Mouse (Mus musculus) v-Abl transformed pro-B cells (cell line): ENCODE measurements around the gene Rdh14.

ENCODE experiments used
- in situ Hi-C, 2 experiments: fragments of 400-800 bp; cut with MboI; formaldehyde crosslinking; loops; one replicate each; pipeline ENCODE4 v1.15.1; 2025; ENCODE audit not compliant: unreplicated experiment in 2 of 2

Rdh14 gene

DNA sequence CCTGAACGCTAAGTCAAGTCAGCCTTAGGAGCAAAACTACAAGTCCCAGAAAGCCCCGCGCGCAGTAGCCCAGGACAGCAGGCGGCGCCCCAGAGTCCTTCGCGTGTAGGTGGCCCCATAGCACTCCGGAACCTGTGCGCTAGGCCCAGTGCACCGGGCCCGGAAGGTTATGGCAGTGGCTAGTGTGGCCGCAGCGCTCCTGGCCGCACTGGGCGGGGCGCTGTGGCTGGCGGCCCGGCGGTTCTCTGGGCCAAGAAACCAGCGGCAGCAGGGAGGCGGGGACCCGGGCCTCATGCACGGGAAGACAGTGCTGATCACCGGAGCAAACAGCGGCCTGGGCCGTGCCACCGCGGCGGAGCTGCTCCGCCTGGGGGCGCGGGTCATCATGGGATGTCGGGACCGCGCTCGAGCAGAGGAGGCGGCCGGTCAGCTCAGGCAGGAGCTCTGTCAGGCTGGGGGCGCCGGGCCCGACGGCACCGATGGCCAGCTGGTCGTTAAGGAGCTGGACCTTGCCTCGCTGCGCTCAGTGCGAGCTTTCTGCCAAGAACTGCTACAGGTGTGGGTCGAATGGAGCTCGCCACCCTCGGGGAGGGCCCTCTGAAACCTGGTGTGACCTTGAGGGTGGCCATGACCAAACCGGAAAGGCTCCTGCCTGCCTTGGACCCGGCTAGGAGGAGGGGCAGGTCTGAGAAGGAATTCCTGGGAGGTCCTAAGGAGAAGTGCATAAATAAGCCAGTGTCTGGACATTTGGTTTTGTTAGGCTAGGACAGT is at the start of gene Rdh14:
TSS of gene Rdh14 (plus strand) at position 102 of the 771 bp plus-strand sequence.
- in situ Hi-C loops, result loop anchor here (5.0 to 25.0 kb wide), 6 partner anchors 1354 to 1921 kb away; partner anchors contain the start of gene Laptm4a (in 2 of the 2)

DNA sequence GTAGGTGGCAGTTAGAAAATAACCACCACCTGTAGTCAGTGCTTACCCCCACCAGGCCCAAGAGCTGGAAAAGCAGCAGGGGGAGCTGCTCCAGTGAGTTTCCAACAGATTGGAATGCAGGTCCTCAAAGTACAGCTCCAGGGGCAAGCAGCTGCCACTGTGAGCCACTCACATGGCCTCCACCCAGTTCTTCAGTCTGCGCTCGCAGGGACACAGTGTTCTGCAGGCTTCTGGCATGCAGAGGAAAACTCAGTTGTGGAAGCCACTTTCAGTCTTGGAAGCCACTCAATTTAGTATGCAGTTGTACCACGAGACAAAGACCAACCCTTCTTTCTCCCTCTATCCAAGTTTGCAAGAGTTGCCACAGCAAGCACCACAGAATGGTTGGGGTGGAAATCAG is 39.9 kb upstream of the Rdh14 start:
- in situ Hi-C loops, result no loop called here

DNA sequence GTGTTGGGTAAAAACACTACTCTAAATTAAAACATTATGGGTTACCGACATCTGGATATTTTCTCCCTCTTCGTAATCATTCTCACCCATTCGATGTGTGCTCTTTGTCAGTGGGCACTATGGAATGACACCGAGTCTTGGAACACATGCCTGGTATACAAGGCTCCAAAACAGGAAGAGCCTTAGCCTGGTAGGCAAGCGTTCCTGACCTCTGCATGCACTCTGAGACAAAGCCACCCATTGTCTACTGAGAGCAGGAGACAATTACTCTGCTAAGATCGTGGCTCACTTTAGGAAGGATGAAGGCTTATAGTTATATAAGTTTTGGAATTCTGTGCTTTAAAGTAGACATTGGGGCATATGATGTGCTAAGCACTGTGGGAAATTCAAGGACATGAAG is 32.8 kb upstream of the Rdh14 start:
- in situ Hi-C loops, result no loop called here

DNA sequence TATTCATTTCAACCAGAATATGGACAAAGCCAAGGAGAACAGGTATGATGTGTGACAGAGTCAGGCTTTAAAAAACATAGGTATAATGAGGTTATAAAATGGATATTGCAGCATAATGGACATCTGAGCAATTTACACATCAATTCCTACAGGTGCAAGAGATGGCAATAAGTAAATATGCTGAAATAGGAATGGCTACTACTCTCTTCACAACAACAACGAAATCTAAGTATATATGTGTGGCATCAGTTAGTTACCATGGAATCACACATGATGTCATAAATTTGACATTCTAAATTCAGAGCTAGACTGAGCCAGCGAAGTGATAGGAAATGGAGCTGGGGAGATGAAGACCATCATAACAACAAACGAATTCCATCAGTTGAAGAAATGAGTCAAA is 20.9 kb upstream of the Rdh14 start, which contains the start of gene Nt5c1b:
TSS of gene Nt5c1b (plus strand) at position 301 of the 400 bp plus-strand sequence.
- in situ Hi-C loops, result no loop called here

DNA sequence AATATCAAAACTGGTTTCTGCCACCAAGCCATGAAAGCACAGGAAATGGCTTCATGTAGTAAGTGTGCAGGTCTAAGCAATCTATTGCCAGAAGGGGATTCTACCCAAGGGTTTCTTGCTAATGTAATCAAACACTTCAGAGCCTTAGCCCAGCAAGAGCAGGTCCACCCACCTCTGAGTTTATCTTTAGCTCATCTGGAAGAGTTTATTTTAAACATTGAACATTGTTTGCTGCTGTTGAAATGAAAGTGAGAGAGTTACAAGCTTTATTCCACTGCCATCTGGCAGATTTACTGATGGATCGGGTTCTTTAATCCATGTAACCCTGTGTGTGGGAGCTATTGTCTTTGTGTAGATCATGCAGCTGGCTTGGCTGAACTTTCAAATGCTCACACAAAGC is 10.2 kb downstream of the Rdh14 start:
- in situ Hi-C loops, result no loop called here

DNA sequence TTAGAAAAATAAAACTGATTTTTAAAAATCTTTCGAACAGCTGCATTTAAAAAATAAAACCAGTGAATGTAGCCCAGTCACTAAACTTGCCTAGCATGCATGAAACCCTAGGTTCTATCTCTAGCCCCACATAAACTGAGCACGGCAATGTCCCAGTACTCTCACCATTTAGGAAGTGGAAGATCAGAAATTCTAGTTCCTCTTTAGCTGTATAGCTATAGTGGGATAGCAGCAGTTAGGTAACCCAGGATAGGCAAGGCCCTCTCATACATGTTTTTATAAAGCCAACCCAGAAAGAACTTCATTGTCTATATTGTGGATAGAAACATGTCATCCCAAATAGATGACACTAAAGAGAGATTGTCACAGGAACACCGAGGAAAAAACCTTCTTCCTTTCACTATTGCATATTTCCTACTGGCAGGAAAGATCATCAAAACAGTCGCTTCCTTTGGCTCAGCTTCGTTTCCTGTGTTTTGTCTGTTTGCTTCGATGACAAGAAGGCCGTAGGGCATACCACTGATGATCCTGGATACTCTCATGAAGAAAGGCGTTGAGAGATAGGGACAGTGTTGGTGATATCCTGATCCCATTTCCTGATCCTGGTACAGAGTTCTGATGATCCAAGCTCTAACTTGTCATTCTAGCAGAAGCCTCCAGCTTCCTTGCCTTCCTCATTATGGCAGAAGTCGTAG is 12.0 kb downstream of the Rdh14 start:
- in situ Hi-C loops, result no loop called here

DNA sequence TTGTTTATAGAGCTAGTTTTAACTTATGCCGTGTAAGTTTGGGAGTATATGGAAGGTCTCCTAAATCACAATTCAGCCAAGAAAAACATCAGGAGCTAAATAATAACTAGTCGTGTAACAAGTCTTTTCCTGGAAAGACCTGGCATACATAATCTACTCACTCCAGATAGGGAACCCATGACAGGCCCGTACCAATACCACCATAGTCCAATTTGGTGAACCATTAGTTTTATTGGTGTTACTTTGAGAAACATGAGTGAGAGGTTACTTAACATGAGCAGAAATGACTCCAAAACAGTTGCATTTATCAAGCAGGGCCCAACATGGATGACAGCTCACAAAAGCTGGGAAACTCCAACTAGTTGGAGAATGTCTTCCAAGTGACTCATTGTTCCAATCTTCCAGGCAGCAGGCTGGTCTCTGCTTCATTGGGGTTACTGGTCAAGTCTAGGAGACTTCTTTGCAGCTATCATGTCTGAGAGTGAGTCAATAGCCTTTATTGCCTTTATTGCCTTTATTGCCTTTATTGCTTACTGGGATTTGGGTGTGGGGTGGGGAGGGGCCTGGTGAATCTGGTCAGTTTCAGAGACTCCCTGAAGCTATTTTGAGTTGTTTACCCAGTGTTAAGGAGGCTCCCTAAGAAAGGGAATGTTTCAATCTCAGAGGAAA is 20.1 kb downstream of the Rdh14 start:
- in situ Hi-C loops, result no loop called here

DNA sequence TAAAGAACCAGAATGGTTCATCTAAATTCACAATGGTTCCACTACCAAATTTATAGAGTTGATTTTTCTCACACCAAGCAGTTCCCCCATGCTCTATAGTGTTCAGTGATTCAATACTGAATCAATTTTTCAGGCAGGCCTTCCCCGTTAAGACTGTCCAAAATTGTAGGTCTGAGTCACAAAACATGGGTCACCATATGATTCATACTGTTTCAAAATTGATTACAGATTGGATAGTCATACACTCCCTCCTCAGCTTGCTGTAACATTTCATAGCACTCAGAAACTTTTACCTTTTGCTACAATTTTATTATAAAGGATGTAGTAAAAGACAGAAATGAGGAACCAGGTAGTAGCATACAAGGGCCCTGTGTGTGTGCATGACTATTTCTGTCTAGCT is 20.9 kb downstream of the Rdh14 start:
- in situ Hi-C loops, result no loop called here

DNA sequence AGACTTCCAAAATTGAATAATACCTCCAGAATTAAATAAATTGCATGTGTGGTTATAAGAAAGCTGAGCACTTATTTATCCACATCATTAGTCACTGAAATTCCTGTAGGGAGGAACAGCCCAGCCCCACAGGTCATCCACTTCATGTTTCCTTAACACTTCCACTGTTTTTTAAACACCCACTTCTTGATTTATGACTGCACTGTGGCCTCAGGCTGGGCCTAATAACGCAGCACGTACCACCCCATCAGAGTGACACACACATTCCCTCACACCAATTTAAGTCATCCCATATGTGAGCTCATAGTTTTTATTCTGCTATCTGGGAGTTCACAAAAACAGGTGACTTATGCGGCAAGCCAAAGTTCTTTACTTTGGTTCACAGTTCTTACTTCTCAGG is 31.8 kb downstream of the Rdh14 start:
- in situ Hi-C loops, result no loop called here

DNA sequence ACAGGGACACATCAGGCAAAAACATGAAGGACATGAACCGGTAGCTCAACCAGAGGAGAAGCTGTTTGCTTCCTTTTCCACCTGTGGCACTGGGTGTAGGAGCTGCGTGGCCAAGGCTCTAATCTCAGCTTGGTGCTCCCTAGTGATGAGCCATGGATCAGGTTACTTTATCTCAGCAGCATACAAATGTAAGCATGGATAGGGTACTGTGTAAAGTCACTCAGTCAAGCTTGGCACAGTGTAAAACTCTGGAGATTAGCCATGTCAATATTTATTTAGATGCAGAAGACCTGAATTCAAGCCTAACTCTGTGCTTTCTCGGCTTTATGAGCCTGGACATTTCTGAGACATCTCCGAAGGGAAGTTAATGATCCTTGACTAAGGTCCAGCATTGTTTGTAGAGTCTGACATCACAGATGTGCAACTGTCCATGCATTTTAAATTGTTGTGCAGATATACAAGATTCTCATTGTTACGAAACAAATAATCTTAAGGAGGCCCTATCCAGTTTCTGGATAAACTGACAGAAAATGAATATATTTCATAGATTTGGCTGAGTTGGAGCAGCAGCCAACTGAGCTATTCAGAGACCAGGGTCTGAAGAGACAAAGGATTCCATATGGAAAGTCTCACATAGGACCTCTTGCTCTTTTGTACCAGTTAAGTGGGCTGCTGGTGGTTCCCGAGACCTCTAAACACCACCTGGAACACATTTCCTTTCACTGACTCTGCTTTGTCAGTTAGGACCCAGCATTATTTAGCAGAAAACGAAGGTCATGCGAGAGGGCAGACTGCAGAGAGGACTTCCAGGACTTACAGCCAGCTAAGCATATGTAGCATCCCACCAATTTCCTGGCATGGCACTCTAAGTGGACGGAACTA is 35.7 kb downstream of the Rdh14 start:
- in situ Hi-C loops, result no loop called here

DNA sequence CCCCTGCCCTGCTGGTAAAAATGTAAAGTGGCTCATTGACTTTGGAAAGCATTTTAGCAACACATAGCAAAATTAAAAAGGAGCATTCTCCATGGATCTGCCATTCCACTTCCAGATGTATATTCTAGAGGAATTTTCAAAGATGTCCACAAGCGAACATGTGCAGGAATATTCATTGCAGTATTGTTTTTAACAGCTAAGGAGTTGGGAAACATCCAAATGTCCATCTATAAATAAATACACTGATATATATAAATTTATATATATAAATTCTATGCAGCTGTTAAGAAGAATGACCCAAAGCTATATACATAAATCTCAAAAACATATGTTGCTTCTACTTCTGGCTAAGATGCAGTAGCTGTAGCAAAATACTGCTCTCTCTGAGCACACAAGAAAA is 40.4 kb downstream of the Rdh14 start:
- in situ Hi-C loops, result no loop called here

DNA sequence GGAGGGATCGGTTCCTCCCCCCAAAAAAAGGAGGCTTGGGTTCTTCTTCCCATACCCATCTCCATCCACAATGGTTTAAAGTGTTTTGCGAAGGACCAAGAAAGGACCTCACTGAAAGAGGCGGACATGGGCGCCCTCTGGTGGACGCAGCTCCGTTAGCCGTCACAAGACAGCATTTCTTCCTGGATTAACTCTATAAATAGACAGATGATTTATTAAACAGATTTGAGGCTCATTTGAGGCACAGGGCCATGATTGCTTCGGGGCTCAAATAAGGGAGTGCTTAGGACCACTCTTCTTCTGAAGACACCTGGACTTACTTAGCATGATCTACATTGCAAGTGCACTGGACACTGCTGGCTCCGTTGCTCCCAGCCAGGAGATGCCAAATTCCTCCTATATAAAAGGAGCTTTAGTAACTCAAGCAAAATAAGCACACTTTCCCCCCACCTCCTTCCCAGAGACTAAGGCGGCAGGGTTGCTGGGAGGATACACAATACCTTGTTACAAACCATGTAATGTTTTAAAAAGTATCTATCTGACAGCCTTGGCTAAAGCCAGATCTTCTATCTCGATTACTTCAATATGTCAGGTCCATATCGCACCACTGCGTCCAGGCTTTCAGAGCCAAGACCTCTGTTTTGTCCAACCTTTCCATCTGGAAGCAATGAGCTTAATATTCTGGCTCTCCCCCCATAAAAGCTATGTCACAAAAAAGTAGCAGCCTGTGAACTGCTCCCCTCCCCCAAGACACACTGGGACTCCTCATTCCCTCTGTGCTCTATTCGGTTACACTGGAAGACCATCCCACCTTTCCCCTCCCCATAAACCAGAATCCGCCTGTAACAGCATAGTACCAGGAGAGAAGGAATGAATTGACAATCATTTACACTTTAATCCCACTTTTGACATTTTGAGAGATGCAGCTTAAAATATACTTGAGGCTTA is 47.8 kb downstream of the Rdh14 start:
- in situ Hi-C loops, result loop anchor here (5.0 kb wide), 6 partner anchors 871 to 1551 kb away; no protein-coding TSS in a partner anchor

DNA sequence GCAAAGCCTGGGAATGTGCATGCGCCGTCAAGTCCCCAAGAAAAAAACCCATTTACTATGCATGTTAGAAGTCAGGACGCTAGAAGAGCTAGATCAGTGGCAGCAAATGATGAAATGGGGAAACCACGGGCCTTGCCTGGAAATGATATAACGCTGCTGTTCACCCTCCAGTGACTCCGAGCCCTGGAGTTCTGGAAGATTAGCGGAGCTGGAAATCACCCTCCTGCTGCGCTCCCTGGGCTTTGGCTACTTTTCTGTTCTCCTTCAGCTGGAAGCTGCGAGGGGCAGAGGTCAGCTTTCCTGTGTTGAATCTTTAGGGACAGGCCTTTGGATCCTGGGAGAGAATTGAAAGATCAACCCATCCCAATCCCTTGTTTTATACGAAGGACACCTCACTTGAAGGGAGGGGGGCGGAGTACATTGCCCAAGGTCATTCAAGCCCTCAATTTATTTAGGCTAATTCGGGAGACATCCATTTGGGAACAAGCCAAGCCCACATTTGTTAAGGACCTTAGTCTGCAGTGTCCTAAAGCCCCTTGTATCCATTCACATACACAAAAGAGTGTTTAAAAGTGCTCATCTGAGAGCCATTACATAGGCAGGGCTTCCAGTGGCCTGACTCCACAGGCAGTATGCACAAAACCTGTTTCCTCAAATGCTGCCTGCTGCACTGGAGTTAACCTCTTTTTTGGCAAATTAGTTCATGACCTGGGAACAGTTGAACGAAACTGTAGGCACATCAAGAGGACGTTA is 49.1 kb downstream of the Rdh14 start:
- in situ Hi-C loops, result loop anchor here (5.0 kb wide), 6 partner anchors 872 to 1552 kb away; no protein-coding TSS in a partner anchor
